In the genomic region with DNA sequence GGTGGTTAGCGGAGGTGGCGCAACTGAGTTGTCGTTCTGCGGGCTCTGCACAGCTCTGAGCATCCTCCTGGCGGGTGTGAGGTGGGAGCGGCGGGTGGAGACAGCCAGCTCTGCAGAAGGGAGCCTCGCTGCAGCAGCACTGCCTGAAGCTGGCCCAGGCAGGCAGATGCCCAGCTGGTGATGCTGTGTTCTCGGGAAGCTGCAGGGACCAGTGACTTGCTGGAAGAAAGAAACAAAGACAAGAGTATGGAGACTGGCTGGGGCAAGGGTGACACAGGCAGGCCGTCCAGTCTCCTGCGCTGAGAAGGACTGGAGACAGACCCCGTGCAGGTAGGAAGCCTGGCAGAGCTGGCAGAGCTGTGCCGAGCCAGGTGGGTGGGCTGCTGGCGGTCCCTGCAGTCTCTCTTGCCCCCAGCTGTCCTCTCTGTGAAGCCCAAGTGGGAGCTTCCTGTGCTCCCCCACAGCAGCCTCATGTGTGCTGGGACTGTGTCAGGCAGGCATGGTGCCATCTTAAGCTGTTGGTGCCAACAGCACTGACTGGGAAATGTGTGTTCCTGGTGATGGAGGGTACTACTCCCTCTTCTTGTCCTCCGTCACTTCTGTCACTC, we compare ENCODE assay signal across 8 mouse cellular contexts. TPM values are rescaled to one million over a fixed set of nuclear protein-coding genes. Genes with fewer than 3 reads are reported as not detected.
DNase-seq lines count a peak whose midpoint lies in the region; ATAC-seq lines count a peak whose summit lies in the region.

No protein-coding gene starts in this region.

- WGBS in hindbrain, embryonic 16.5 days = 50% methylated on average over 15 of the region's 15 CpGs
- 54% methylated on average over 15 of the region's 15 CpGs for WGBS in liver, embryonic 12.5 days (ENCODE audit: insufficient replicate concordance)

- no peak overlapping the region for H3K4me3 ChIP-seq in hindbrain, embryonic 16.5 days (ENCODE audit: low read length)
- H3K4me3 ChIP-seq in liver, embryonic 12.5 days = no peak overlapping the region

- intact Hi-C loops in left cerebral cortex, postnatal 4 days (cut with DNase I) = no loop called here

- H3K9ac ChIP-seq in hindbrain, embryonic 16.5 days (ENCODE audit: low read depth, low read length) = 0 out of 2 replicates have a peak overlapping the region, but pooled peaks have one; percentile 8
- H3K9ac ChIP-seq in liver, embryonic 12.5 days = no peak overlapping the region

- H3K9me3 ChIP-seq in hindbrain, embryonic 16.5 days (ENCODE audit: control insufficient read depth, low read length) = no peaks in the 10 kb centered on the region
- no peaks in the 10 kb centered on the region for H3K9me3 ChIP-seq in liver, embryonic 12.5 days (replicated peaks)

- peak; percentile 24 for DNase-seq in ES-CJ7 (ENCODE audit: low read depth, low spot score)
- DNase-seq in cerebellum, adult 9-10 months = peak; percentile 63
- peak; percentile 75 for DNase-seq in left cerebral cortex, postnatal 4 days
- DNase-seq in adrenal gland, postnatal 4 days (ENCODE audit: low spot score in 2 of 2) = no peak
- no peak for DNase-seq in kidney, adult 11 months
- no peak for DNase-seq in kidney, postnatal 14 days

- H3K4me2 ChIP-seq in hindbrain, embryonic 16.5 days (ENCODE audit: low read length) = 0 out of 2 replicates have a peak overlapping the region, but pooled peaks have one; percentile 8
- no peak overlapping the region for H3K4me2 ChIP-seq in liver, embryonic 12.5 days

- peak overlapping the region; percentile 48; the same call in 1 of the 2 replicates for H3K27ac ChIP-seq in hindbrain, embryonic 16.5 days (ENCODE audit: low read depth, low read length)
- H3K27ac ChIP-seq in liver, embryonic 12.5 days = no peak overlapping the region

- no peaks in the 10 kb centered on the region for H3K36me3 ChIP-seq in hindbrain, embryonic 16.5 days (ENCODE audit: control insufficient read depth, insufficient read depth, low read length)
- H3K36me3 ChIP-seq in liver, embryonic 12.5 days = no peaks in the 10 kb centered on the region

- peaks cover 20% of the 10 kb centered on the region for H3K4me1 ChIP-seq in hindbrain, embryonic 16.5 days (ENCODE audit: control insufficient read depth, insufficient read depth, low read depth, low read length)
- no peaks in the 10 kb centered on the region for H3K4me1 ChIP-seq in liver, embryonic 12.5 days

- ATAC-seq in hindbrain, embryonic 16.5 days = peak; percentile 62
- ATAC-seq in liver, embryonic 12.5 days = no peak

- no peaks in the 10 kb centered on the region for H3K27me3 ChIP-seq in hindbrain, embryonic 16.5 days (replicated peaks; ENCODE audit: control insufficient read depth, insufficient read depth, low read length)
- H3K27me3 ChIP-seq in liver, embryonic 12.5 days (replicated peaks) = 0 out of 2 replicates have a peak, but pooled peaks cover 11% of the 10 kb centered on the region

RNA-seq across cellular contexts. Expression of gene Ablim2, which starts 56.8 kb away (rescaled TPM):
- polyA plus RNA-seq in hindbrain, embryonic 16.5 days (2015; fragmentation: Nextera tagmentation; extraction: Ambion mirVana) = 39.3 and 40.2 TPM in 2 replicates
- 10 to 100 TPM; 48.5 to 53.3 TPM for total RNA-seq in left cerebral cortex, postnatal 4 days (2021)
- total RNA-seq in adrenal gland, postnatal 4 days (2021) = 1 to 10 TPM; 6.0 to 7.3 TPM
- 0.08 and 0.12 TPM in 2 replicates for polyA plus RNA-seq in liver, embryonic 12.5 days (2016; fragmentation: Nextera tagmentation; extraction: Ambion mirVana)

Comparison
In these comparisons a context has a peak if more than half of its experiments do, and no peak if none do; other contexts are left out.
1. DNase-seq: peak in ES-CJ7 (single experiment), cerebellum, adult 9-10 months (single experiment) and left cerebral cortex, postnatal 4 days (single experiment); none in adrenal gland, postnatal 4 days (0 of 2), kidney, adult 11 months (single experiment) and kidney, postnatal 14 days (single experiment).
2. RNA of gene Ablim2, which starts 56.8 kb away (total RNA-seq): 48.5 to 53.3 TPM in left cerebral cortex, postnatal 4 days; 6.0 to 7.3 TPM in adrenal gland, postnatal 4 days; every median in the first group is over 4 times any median in the second.